Mouse (Mus musculus): ENCODE data around the gene Gm5134. TPM values are rescaled to one million over a fixed set of nuclear protein-coding genes. Genes with fewer than 3 reads are reported as not detected.

The Gm5134 gene
- polyA plus RNA-seq, 1 experiment from 2014 or later, result 0.16 TPM

DNA sequence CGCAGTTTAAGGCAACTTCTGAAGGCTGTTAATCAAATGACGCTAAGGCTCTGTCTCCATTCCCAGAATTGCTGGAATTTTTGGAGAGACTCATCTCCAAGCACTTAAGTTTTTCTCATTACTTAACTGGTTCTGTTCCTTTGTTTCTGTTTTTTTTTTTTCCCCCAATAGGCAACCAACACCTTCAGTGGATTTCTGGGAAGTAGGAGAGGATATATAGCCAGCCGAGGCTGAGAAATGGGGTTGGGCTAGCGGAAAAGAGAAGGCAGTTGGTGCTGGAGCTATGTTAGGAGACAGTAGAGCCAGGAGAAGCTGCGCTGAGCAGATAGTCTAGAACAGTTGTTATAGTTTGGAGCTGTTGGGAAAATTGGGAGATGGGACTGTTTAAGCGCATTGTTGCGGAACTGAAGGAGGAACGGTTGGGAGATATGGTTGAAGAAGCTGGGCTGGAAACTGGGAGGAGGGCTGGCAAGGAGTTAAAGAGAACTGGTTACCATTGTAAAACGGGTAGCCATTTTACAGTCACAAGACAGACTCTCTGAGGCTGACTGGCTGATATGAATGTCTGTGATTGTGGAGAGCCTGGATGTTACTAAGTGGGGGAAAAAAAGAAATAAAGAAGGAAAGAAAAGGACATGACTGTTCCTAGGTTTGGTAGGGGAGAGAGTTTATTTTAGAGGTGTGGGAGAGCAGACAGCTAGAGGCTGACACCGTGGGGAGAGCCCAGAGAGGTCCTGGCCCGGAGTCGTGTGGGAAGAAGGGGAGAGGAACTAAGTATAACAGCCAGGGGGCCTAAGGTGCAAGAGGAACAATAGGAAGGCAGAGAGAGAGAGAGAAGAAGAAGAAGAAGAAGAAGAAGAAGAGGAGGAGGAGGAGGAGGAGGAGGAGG lies 73.1 kb downstream of the Gm5134 start:
- H3K4me3 ChIP-seq (replicated peaks; ENCODE audit: low read depth, low read length), result no peak overlapping the region
- H3K36me3 ChIP-seq (ENCODE audit: insufficient read depth, low read length), result no peaks in the 10 kb centered on the region
- no peaks in the 10 kb centered on the region for H3K27me3 ChIP-seq (ENCODE audit: insufficient read depth, low read length)
- WGBS, result 52% methylated on average over 12 of the region's 12 CpGs
- H3K4me1 ChIP-seq (replicated peaks; ENCODE audit: insufficient read depth, low read length), result no peaks in the 10 kb centered on the region
- H3K9ac ChIP-seq (ENCODE audit: low read depth, low read length), result no peak overlapping the region
- ATAC-seq (replicated peaks; ENCODE audit: low FRiP score, low read depth) (no peak), DNase-seq (ENCODE audit: low spot score) (peak; percentile 25)
- H3K4me2 ChIP-seq (ENCODE audit: low read length), result no peak overlapping the region
- no peak overlapping the region for H3K27ac ChIP-seq
- TF ChIP-seq CTCF (IDR thresholded peaks at IDR 0.05; ENCODE audit: low read depth), result 0 out of 2 replicates have a peak, but pooled peaks have one; percentile 6
- H3K9me3 ChIP-seq (replicated peaks; ENCODE audit: low read length), result peaks cover 5% of the 10 kb centered on the region; the same call in 1 of the 2 replicates

DNA sequence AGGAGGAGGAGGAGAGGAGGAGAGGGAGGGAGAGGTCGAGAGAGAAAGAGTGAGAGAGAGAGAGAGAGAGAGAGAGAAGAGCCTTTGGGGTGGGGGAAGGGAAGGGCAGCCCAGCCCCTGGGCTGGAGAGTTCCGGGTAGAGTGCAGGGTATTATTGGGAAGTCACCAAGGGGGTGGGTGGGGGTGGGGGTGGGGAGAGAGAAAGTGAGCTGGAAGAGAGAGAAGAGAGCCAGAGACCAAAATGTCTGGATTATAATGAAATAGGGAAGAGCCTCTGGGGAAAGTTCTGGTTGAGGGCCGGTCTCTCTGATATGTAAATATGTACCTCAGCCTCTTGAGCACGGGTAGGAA lies 73.7 kb downstream of the Gm5134 start:
- ATAC-seq (replicated peaks; ENCODE audit: low FRiP score, low read depth) (no peak), DNase-seq (ENCODE audit: low spot score) (no peak)
- no peak for TF ChIP-seq CTCF (IDR thresholded peaks at IDR 0.05; ENCODE audit: low read depth)
- 30% methylated on average over 4 of the region's 4 CpGs for WGBS
- H3K27me3 ChIP-seq (ENCODE audit: insufficient read depth, low read length), result no peaks in the 10 kb centered on the region
- no peak overlapping the region for H3K9ac ChIP-seq (ENCODE audit: low read depth, low read length)
- H3K27ac ChIP-seq, result no peak overlapping the region
- H3K4me3 ChIP-seq (replicated peaks; ENCODE audit: low read depth, low read length), result no peak overlapping the region
- peaks cover 5% of the 10 kb centered on the region; the same call in 1 of the 2 replicates for H3K9me3 ChIP-seq (replicated peaks; ENCODE audit: low read length)
- no peaks in the 10 kb centered on the region for H3K4me1 ChIP-seq (replicated peaks; ENCODE audit: insufficient read depth, low read length)
- H3K36me3 ChIP-seq (ENCODE audit: insufficient read depth, low read length), result no peaks in the 10 kb centered on the region
- no peak overlapping the region for H3K4me2 ChIP-seq (ENCODE audit: low read length)

DNA sequence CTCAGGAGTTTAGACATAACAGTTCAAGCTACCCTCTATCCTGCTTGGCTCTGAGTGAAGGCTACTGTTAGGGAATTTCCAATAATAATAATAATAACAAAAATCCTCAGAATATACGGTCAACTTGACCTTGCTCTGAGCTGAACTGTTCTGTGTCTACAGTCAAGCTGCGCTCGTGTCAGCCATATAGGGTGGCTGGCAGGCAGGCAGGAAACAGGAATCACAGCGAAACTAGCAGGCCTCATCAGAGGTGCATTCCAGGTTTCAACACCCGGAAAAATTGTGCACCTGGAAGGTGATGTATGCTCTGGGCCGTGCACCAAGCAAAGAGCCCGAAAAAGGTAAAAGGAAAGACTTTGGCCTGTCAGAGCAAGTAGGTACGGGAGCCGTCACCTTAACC lies 74.1 kb downstream of the Gm5134 start:
- 59% methylated on average over 9 of the region's 9 CpGs for WGBS
- Histone ChIP-seq H3K36me3 (ENCODE audit: insufficient read depth, low read length) (no peaks in the 10 kb centered on the region), H3K27ac (no peak overlapping the region), H3K4me3 (replicated peaks; ENCODE audit: low read depth, low read length) (no peak overlapping the region), H3K27me3 (ENCODE audit: insufficient read depth, low read length) (no peaks in the 10 kb centered on the region), H3K9me3 (replicated peaks; ENCODE audit: low read length) (peaks cover 5% of the 10 kb centered on the region; the same call in 1 of the 2 replicates), H3K9ac (ENCODE audit: low read depth, low read length) (no peak overlapping the region), H3K4me1 (replicated peaks; ENCODE audit: insufficient read depth, low read length) (no peaks in the 10 kb centered on the region), H3K4me2 (ENCODE audit: low read length) (no peak overlapping the region)
- ATAC-seq (replicated peaks; ENCODE audit: low FRiP score, low read depth) (no peak), DNase-seq (ENCODE audit: low spot score) (no peak)
- TF ChIP-seq CTCF (IDR thresholded peaks at IDR 0.05; ENCODE audit: low read depth), result no peak

DNA sequence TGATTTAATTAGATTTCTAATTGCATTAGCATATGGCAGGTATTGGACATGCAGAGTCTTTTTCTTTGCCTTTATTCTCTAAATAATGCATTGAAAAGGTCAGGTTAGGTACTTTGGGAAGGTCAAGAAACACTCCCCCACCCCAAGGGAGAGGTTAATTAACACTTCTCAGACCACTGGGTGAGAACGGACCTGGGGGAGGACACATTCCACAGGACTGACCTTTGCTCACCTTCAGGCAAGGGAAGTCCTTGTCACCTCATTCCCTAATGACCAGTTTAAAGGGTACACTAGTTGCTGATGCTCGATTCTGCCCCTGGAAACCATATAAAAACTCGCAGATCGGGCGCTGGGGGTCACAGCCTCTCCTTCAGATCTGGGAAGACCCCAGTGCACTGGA lies 75.0 kb downstream of the Gm5134 start:
- no peak for TF ChIP-seq CTCF (IDR thresholded peaks at IDR 0.05; ENCODE audit: low read depth)
- DNase-seq (ENCODE audit: low spot score) (peak; percentile 7), ATAC-seq (replicated peaks; ENCODE audit: low FRiP score, low read depth) (no peak)
- no peaks in the 10 kb centered on the region for H3K4me1 ChIP-seq (replicated peaks; ENCODE audit: insufficient read depth, low read length)
- H3K4me3 ChIP-seq (replicated peaks; ENCODE audit: low read depth, low read length), result no peak overlapping the region
- 45% methylated on average over 5 of the region's 5 CpGs for WGBS
- H3K4me2 ChIP-seq (ENCODE audit: low read length), result no peak overlapping the region
- H3K36me3 ChIP-seq (ENCODE audit: insufficient read depth, low read length), result no peaks in the 10 kb centered on the region
- H3K9ac ChIP-seq (ENCODE audit: low read depth, low read length), result no peak overlapping the region
- H3K27me3 ChIP-seq (ENCODE audit: insufficient read depth, low read length), result no peaks in the 10 kb centered on the region
- peaks cover 5% of the 10 kb centered on the region; the same call in 1 of the 2 replicates for H3K9me3 ChIP-seq (replicated peaks; ENCODE audit: low read length)
- H3K27ac ChIP-seq, result no peak overlapping the region

DNA sequence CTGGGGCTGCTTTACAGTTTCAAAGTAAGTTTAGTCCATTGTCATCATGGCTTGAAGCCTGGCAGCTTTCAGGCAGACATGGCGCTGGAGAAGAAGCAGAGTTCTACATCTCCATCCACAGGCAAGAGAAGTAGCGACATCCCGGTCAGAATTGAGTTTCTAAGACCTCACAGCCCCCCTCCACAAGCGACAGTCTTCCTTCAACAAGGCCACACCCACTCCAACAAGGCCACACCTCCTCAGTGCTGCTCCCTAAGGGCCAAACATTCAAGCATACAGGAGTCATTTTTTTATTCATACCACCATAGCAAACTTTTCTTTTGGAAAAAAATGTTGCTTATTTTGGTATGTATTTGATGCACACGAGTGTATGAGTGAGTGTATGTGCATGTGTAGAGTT lies 76.2 kb downstream of the Gm5134 start:
- TF ChIP-seq CTCF (IDR thresholded peaks at IDR 0.05; ENCODE audit: low read depth), result no peak
- no peaks in the 10 kb centered on the region for H3K4me1 ChIP-seq (replicated peaks; ENCODE audit: insufficient read depth, low read length)
- DNase-seq (ENCODE audit: low spot score) (no peak), ATAC-seq (replicated peaks; ENCODE audit: low FRiP score, low read depth) (no peak)
- no peaks in the 10 kb centered on the region for H3K9me3 ChIP-seq (replicated peaks; ENCODE audit: low read length)
- H3K4me2 ChIP-seq (ENCODE audit: low read length), result no peak overlapping the region
- H3K27ac ChIP-seq, result no peak overlapping the region
- 71% methylated on average over 5 of the region's 5 CpGs for WGBS
- no peak overlapping the region for H3K9ac ChIP-seq (ENCODE audit: low read depth, low read length)
- no peaks in the 10 kb centered on the region for H3K27me3 ChIP-seq (ENCODE audit: insufficient read depth, low read length)
- H3K36me3 ChIP-seq (ENCODE audit: insufficient read depth, low read length), result no peaks in the 10 kb centered on the region
- no peak overlapping the region for H3K4me3 ChIP-seq (replicated peaks; ENCODE audit: low read depth, low read length)

GRCm38 (mm10) chr10:76031511-76032401 lies 77.4 kb downstream of the Gm5134 start:
- no peaks in the 10 kb centered on the region for H3K9me3 ChIP-seq (replicated peaks; ENCODE audit: low read length)
- no peaks in the 10 kb centered on the region for H3K4me1 ChIP-seq (replicated peaks; ENCODE audit: insufficient read depth, low read length)
- ATAC-seq (replicated peaks; ENCODE audit: low FRiP score, low read depth), result no peak
- H3K9ac ChIP-seq (ENCODE audit: low read depth, low read length), result peak overlapping the region; percentile 36; the same call in 1 of the 2 replicates
- TF ChIP-seq CTCF (IDR thresholded peaks at IDR 0.05; ENCODE audit: low read depth), result no peak
- no peaks in the 10 kb centered on the region for H3K27me3 ChIP-seq (ENCODE audit: insufficient read depth, low read length)
- peak overlapping the region; percentile 84 for H3K4me3 ChIP-seq (replicated peaks; ENCODE audit: low read depth, low read length)
- no peak for DNase-seq (ENCODE audit: low spot score)
- H3K27ac ChIP-seq, result peak overlapping the region; percentile 58
- H3K36me3 ChIP-seq (ENCODE audit: insufficient read depth, low read length), result no peaks in the 10 kb centered on the region
- peak overlapping the region; percentile 91 for H3K4me2 ChIP-seq (ENCODE audit: low read length)
- WGBS, result 51% methylated on average over 14 of the region's 14 CpGs

All from kidney, postnatal 0 days (tissue).